Mouse (Mus musculus) kidney, embryonic 16.5 days (tissue): ENCODE measurements around the gene Slfn3. TPM values are rescaled to one million over a fixed set of nuclear protein-coding genes. Genes with fewer than 3 reads are reported as not detected.
"Not testable (repeated sequence)": the region's sequence is repeated elsewhere in the genome, so short reads cannot be mapped to it uniquely, and the experiment has no call there.

ENCODE experiments used
- ATAC-seq: fragments of 200-750 bp; cut with Nextera tagmentation; 2 replicates; pipeline ENCODE4 v1.8.0; 2017; ENCODE audit warnings: moderate TSS enrichment; ENCODE audit not compliant: low FRiP score, low TSS enrichment
- H3K27ac ChIP-seq: fragments of 300-500 bp; sonication (generic); 2 replicates; pipeline ENCODE4 v1.5.1; 2014; ENCODE audit warnings: low read length
- H3K27me3 ChIP-seq: fragments of 300-500 bp; sonication (generic); 2 replicates; pipeline ENCODE4 v1.6.1; 2014; ENCODE audit warnings: low read length, control low read depth, mixed read lengths; ENCODE audit not compliant: insufficient read depth
- H3K36me3 ChIP-seq: fragments of 300-500 bp; sonication (generic); 2 replicates; pipeline ENCODE4 v1.6.1; 2014; ENCODE audit warnings: low read length, control low read depth, mixed read lengths; ENCODE audit not compliant: insufficient read depth
- H3K4me1 ChIP-seq: fragments of 300-500 bp; sonication (generic); 2 replicates; pipeline ENCODE4 v1.6.1; 2014; ENCODE audit warnings: low read length, control low read depth, mixed read lengths; ENCODE audit not compliant: insufficient read depth
- H3K4me2 ChIP-seq: fragments of 300-500 bp; sonication (generic); replicated peaks from 2 replicates; pipeline ENCODE4 v1.6.1; 2014; ENCODE audit warnings: low read depth, low read length
- H3K4me3 ChIP-seq: fragments of 300-500 bp; sonication (generic); 2 replicates; pipeline ENCODE4 v1.5.1; 2014; ENCODE audit warnings: mild to moderate bottlenecking, low read length
- H3K9ac ChIP-seq: fragments of 300-500 bp; sonication (generic); replicated peaks from 2 replicates; pipeline ENCODE4 v1.6.1; 2014; ENCODE audit warnings: low read length
- H3K9me3 ChIP-seq: fragments of 300-500 bp; sonication (generic); 2 replicates; pipeline ENCODE4 v1.6.1; 2016; ENCODE audit warnings: low read length, control low read depth
- WGBS: fragments of 180-500 bp; shearing (Covaris S2); extraction: QIAGEN DNeasy Blood & Tissue Kit; methylation state at CpG from one replicate; pipeline ENCODE4 v1.1.7; 2014; 5-methylcytosine and 5-hydroxymethylcytosine counted together
- polyA plus RNA-seq: library from polyadenylated mRNA; unstranded; fragments of >200 nt; fragmentation: Nextera tagmentation; extraction: Ambion mirVana; gene quantifications from 2 replicates; pipeline ENCODE4 v1.2.1, GENCODE M21; 2015

The Slfn3 gene
- polyA plus RNA-seq, 1 experiment from 2014 or later = 2.8 TPM

GRCm38 (mm10) chr11:83224750-83225149 lies 33.6 kb downstream of the Slfn3 start:
- no peak overlapping the region for H3K27ac ChIP-seq
- WGBS = 65% methylated on average over 3 of the region's 3 CpGs
- H3K9ac ChIP-seq = no peak overlapping the region
- H3K36me3 ChIP-seq = no peaks in the 10 kb centered on the region
- H3K27me3 ChIP-seq = no peaks in the 10 kb centered on the region
- ATAC-seq = no peak
- no peaks in the 10 kb centered on the region for H3K9me3 ChIP-seq
- no peaks in the 10 kb centered on the region for H3K4me1 ChIP-seq
- 0 out of 2 replicates have a peak overlapping the region, but pooled peaks have one; percentile 2 for H3K4me3 ChIP-seq
- no peak overlapping the region for H3K4me2 ChIP-seq

DNA sequence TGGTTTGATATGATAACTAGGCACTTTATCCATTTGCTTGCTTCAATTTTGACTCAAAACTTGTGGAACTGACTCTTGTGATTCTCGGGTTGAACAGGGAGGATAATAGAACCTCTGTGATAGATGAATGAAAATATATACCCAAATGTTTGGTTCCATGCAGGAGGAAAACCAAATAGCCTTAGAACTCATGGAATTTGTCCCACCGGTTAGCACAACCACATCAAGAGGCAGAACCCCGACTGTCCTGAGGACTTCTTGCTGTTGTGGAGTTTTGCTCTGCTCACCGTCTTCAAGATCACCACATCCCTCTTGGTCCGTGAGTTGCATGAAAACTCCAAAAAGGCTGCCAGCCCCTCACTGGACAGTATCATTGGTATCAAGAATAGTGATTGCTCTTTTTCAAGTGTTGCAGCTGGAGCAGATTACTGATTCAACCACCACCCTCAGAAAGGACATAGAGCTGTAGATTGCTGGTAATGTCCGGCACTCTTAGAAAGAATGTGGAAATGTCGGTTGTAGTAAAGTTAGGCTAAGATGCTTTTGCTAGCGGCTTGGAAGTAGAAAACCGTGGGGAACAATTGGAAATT lies 34.3 kb downstream of the Slfn3 start:
- Histone ChIP-seq H3K4me1 (no peaks in the 10 kb centered on the region), H3K27me3 (no peaks in the 10 kb centered on the region), H3K27ac (no peak overlapping the region), H3K9ac (no peak overlapping the region), H3K9me3 (no peaks in the 10 kb centered on the region), H3K4me3 (no peak overlapping the region), H3K36me3 (no peaks in the 10 kb centered on the region), H3K4me2 (no peak overlapping the region)
- 91% methylated on average over 9 of the region's 9 CpGs for WGBS
- no peak for ATAC-seq

DNA sequence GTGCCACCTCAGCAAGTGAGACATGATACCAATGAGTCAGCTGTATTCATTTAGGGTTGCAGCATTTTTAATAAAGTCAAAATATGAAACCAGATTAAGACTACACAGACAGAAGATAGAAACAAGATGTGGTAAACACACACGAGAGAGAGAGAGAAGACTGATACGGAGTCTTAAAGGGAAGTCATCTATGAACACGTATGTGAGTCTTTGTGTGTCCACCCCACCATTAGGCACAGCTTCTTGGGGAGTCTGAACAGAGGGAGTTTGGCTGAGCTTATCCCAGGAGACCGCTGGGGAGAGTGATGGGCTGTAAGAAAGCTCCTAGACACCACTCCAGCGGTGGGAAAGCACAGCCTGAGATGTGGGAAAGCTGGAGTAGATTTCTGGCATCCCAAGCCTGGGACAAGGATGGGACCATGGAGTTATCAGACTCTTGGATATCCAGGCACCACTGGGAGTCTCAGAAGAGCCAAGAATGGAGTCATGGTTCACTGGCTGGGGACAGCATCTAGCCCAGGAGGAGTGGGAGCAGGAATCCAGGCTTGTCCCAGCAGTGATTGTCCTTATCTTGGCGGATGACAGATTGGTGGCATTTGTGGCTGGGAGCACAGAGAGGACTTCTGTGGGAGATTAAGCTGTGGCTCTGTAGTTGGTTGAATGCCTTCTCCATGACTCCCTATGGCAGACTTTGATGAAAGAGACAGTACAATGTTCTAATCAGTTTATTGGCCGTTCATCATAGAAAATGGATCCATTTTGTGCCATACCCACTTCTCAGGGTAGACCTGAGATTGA lies 37.0 kb downstream of the Slfn3 start:
- 91% methylated on average over 7 of the region's 7 CpGs for WGBS
- H3K27ac ChIP-seq = no peak overlapping the region
- no peaks in the 10 kb centered on the region for H3K36me3 ChIP-seq
- no peak for ATAC-seq
- no peak overlapping the region for H3K4me3 ChIP-seq
- H3K9ac ChIP-seq = no peak overlapping the region
- H3K4me2 ChIP-seq = no peak overlapping the region
- no peaks in the 10 kb centered on the region for H3K9me3 ChIP-seq
- no peaks in the 10 kb centered on the region for H3K4me1 ChIP-seq
- no peaks in the 10 kb centered on the region for H3K27me3 ChIP-seq

DNA sequence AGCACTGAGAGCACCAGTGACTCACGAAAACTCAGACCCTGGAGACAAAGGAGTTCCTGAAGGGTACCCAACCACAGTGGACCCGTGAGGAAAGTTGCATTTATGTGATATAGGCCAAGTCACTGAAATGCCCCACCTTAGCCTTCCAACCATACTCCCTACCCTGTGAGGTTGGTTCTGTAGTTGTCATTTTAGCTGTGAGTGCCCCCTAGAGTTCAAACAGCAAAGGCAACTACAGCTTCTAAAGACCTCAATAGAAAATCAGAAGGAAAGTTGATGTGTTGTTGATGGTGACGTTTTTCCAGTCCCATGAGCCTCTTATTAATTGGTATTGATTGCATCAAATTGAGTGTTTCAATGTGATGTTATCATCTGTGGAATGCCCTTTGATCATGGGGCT lies 39.8 kb downstream of the Slfn3 start:
- H3K27ac ChIP-seq = no peak overlapping the region
- H3K4me3 ChIP-seq = no peak overlapping the region
- no peaks in the 10 kb centered on the region for H3K36me3 ChIP-seq
- ATAC-seq = no peak
- no peak overlapping the region for H3K9ac ChIP-seq
- no peak overlapping the region for H3K4me2 ChIP-seq
- WGBS = 57% methylated on average over 3 of the region's 3 CpGs
- H3K27me3 ChIP-seq = no peaks in the 10 kb centered on the region
- no peaks in the 10 kb centered on the region for H3K9me3 ChIP-seq
- no peaks in the 10 kb centered on the region for H3K4me1 ChIP-seq

DNA sequence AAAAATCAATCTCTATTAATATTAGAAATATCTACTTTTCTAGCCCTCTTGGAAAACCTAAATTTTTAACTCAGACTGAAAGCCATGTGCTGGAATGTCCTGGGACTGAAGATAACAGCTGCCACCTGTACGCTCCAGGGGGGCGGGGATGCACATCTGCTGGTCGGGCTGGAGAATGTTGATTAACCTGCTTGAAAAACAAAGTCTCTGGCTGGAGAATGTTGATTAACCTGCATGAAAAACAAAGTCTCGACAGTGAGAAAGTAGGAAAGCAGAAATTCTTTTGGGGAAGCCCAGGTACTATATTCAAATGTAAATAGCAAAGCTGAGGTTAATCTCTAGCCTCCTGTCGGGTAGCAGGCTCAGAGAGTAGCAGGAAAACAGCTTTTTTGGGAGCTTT lies 42.5 kb downstream of the Slfn3 start:
- H3K4me2 ChIP-seq, H3K36me3 ChIP-seq, ATAC-seq, H3K4me3 ChIP-seq, H3K9me3 ChIP-seq, H3K4me1 ChIP-seq, H3K27ac ChIP-seq, H3K27me3 ChIP-seq, H3K9ac ChIP-seq: not testable (repeated sequence)
- WGBS = 48% methylated on average over 5 of the region's 5 CpGs

DNA sequence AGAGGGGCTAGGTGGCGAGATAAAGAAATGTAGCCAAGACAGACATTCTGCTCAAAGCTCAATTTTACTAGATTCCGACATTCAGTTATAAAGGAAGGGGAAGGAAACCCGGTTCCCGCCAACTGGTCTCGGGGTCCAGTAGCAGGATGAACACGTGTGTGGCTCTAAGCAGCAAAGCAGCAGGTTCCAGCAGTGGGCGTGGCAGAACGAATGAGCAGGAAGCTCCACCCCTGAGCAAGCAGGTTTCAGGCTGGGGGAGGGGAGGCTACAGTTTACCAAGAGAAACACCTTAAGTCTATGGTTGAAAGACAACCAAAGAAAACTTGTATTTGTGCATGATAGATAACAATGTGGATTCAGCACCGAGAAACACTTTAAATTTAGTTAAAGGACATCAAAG lies 46.3 kb downstream of the Slfn3 start:
- not testable (repeated sequence) for ATAC-seq, H3K9ac ChIP-seq, H3K4me2 ChIP-seq, H3K4me1 ChIP-seq, H3K27ac ChIP-seq, H3K9me3 ChIP-seq, H3K36me3 ChIP-seq, H3K27me3 ChIP-seq, H3K4me3 ChIP-seq
- WGBS = 79% methylated on average over 9 of the region's 9 CpGs

GRCm38 (mm10) chr11:83238389-83238788 lies 47.3 kb downstream of the Slfn3 start:
- Histone ChIP-seq H3K4me2 (no peak overlapping the region), H3K9me3 (no peaks in the 10 kb centered on the region), H3K4me1 (no peaks in the 10 kb centered on the region), H3K27ac (no peak overlapping the region), H3K4me3 (no peak overlapping the region), H3K27me3 (no peaks in the 10 kb centered on the region), H3K9ac (no peak overlapping the region), H3K36me3 (no peaks in the 10 kb centered on the region)
- no peak for ATAC-seq
- 86% methylated on average over 2 of the region's 2 CpGs for WGBS

DNA sequence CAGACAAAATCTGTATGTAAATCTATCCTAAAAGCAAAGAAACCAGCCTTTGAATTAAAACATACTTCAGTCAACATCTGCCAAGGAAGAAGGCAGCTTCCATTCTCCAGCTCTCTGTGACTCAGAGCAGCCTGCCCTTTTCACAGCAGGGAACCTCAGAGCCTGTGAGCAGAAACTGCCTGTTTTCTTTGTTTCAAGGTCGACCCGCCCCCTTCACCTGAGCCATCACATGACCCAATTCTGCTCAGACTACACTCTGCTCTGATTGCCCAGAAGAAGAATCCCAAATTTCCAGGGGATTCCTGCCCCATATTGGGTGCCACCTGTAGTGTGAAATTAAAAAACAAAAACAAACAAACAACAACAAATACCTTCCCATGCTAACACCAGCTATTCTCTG lies 48.7 kb downstream of the Slfn3 start:
- 30% methylated on average over 2 of the region's 2 CpGs for WGBS
- ATAC-seq = no peak
- Histone ChIP-seq H3K4me2 (no peak overlapping the region), H3K9me3 (no peaks in the 10 kb centered on the region), H3K4me3 (no peak overlapping the region), H3K27me3 (no peaks in the 10 kb centered on the region), H3K27ac (no peak overlapping the region), H3K4me1 (no peaks in the 10 kb centered on the region), H3K9ac (no peak overlapping the region), H3K36me3 (no peaks in the 10 kb centered on the region)

- H3K4me3 ChIP-seq, ATAC-seq, H3K36me3 ChIP-seq, H3K9ac ChIP-seq, H3K4me1 ChIP-seq, H3K9me3 ChIP-seq, H3K27ac ChIP-seq, H3K4me2 ChIP-seq, H3K27me3 ChIP-seq: not testable (repeated sequence)
- WGBS = 52% methylated on average over 5 of the region's 5 CpGs
Observed at GRCm38 (mm10) chr11:83257211-83257610, 66.1 kb downstream of the Slfn3 start.

- H3K27ac ChIP-seq = no peak overlapping the region
- no peak for ATAC-seq
- H3K4me2 ChIP-seq = no peak overlapping the region
- WGBS = 87% methylated on average over 1 of the region's 1 CpGs
- no peaks in the 10 kb centered on the region for H3K36me3 ChIP-seq
- H3K4me3 ChIP-seq = no peak overlapping the region
- H3K27me3 ChIP-seq = no peaks in the 10 kb centered on the region
- no peak overlapping the region for H3K9ac ChIP-seq
- no peaks in the 10 kb centered on the region for H3K4me1 ChIP-seq
- H3K9me3 ChIP-seq = no peaks in the 10 kb centered on the region
Observed at GRCm38 (mm10) chr11:83262673-83263072, 71.5 kb downstream of the Slfn3 start.
